Mouse (Mus musculus) CH12.LX (cell line): ENCODE measurements around the gene Gm20388. TPM values are rescaled to one million over a fixed set of nuclear protein-coding genes. Genes with fewer than 3 reads are reported as not detected.

ENCODE experiments used
- DNase-seq: peaks from one replicate; pipeline ENCODE4 v3.0.0-alpha.2; 2013; ENCODE audit errors: extremely low read depth
- H3K27ac ChIP-seq: 2 replicates; pipeline ENCODE4 v1.5.1; 2012; ENCODE audit warnings: low read depth, mild to moderate bottlenecking, control low read depth, moderate library complexity; ENCODE audit not compliant: insufficient read depth
- H3K27me3 ChIP-seq: replicated peaks from 2 replicates; pipeline ENCODE3; 2012; ENCODE audit warnings: inconsistent platforms
- H3K36me3 ChIP-seq, 2 experiments: replicated peaks in 1 of 2; 2 replicates each; pipeline versions ENCODE3 to v1.6.1; 2012; ENCODE audit warnings: inconsistent platforms in 1 of 2, low read length in 1 of 2, mild to moderate bottlenecking in 1 of 2, mixed read lengths in 1 of 2, moderate library complexity in 1 of 2; ENCODE audit not compliant: control insufficient read depth in 1 of 2, insufficient read depth in 1 of 2
- H3K4me1 ChIP-seq, 2 experiments: 2 replicates each; pipeline ENCODE4 v1.6.1; 2012; ENCODE audit warnings: inconsistent platforms in 1 of 2, moderate library complexity in 1 of 2; ENCODE audit not compliant: insufficient read depth in 2 of 2, control insufficient read depth in 1 of 2
- H3K4me2 ChIP-seq: 2 replicates; pipeline ENCODE4 v1.6.1; 2012; ENCODE audit warnings: low read depth, mild to moderate bottlenecking, control low read depth; ENCODE audit not compliant: poor library complexity, insufficient read depth, severe bottlenecking
- H3K4me3 ChIP-seq, 3 experiments: fragments of 150-350 bp in 1 of 3; sonication (generic) in 1 of 3; replicated peaks in 1 of 3; 2 replicates each; pipeline versions ENCODE3 to v1.5.1; 2011 to 2012; ENCODE audit warnings: low read depth in 2 of 3, low read length in 2 of 3, mild to moderate bottlenecking in 2 of 3, moderate library complexity in 2 of 3, control low read depth in 1 of 3, improper control_type of control experiment in 1 of 3, inconsistent platforms in 1 of 3, mixed read lengths in 1 of 3; ENCODE audit not compliant: poor library complexity in 1 of 3
- H3K79me2 ChIP-seq: replicated peaks from 2 replicates; pipeline ENCODE4 v1.6.1; 2012; ENCODE audit warnings: mild to moderate bottlenecking, moderate library complexity; ENCODE audit not compliant: control insufficient read depth, poor library complexity, insufficient read depth, severe bottlenecking; ENCODE audit errors: extremely low read depth
- H3K9ac ChIP-seq: 2 replicates; pipeline ENCODE4 v1.6.1; 2012; ENCODE audit warnings: low read depth, mild to moderate bottlenecking, control low read depth, moderate library complexity; ENCODE audit not compliant: insufficient read depth
- H3K9me3 ChIP-seq: replicated peaks from 2 replicates; pipeline ENCODE3; 2012; ENCODE audit warnings: low read length, inconsistent platforms, mixed read lengths
- BHLHE40 ChIP-seq: IDR thresholded peaks from 2 replicates; pipeline ENCODE4 v1.6.1; 2011; ENCODE audit warnings: mild to moderate bottlenecking, low read depth, low read length, improper control_type of control experiment
- CHD2 ChIP-seq: IDR thresholded peaks from 2 replicates; pipeline ENCODE4 v1.6.1; 2011; ENCODE audit warnings: low read length, improper control_type of control experiment
- CTCF ChIP-seq, 2 experiments: IDR thresholded peaks in 1 of 2; conservative IDR thresholded peaks in 1 of 2; 2 replicates each; pipeline ENCODE4 v1.5.1; 2011 to 2012; ENCODE audit warnings: low read depth in 2 of 2, low read length in 2 of 2, improper control_type of control experiment in 1 of 2, inconsistent platforms in 1 of 2, mild to moderate bottlenecking in 1 of 2, moderate library complexity in 1 of 2
- E2F4 ChIP-seq: IDR thresholded peaks from 2 replicates; pipeline ENCODE4 v1.6.1; 2011; ENCODE audit warnings: low read depth, low read length, improper control_type of control experiment; ENCODE audit not compliant: insufficient replicate concordance
- EP300 ChIP-seq: IDR thresholded peaks from 2 replicates; pipeline ENCODE4 v1.6.1; 2011; ENCODE audit warnings: low read length, improper control_type of control experiment
- GABPA ChIP-seq: IDR thresholded peaks from 2 replicates; pipeline ENCODE4 v1.6.1; 2012; ENCODE audit warnings: low read depth, low read length, improper control_type of control experiment, inconsistent platforms; ENCODE audit not compliant: insufficient replicate concordance
- HCFC1 ChIP-seq: IDR thresholded peaks from 2 replicates; pipeline ENCODE4 v1.6.1; 2012; ENCODE audit warnings: low read depth, mild to moderate bottlenecking, inconsistent platforms, low read length, improper control_type of control experiment
- IRF4 ChIP-seq: IDR thresholded peaks from 2 replicates; pipeline ENCODE4 v1.6.1; 2014; ENCODE audit warnings: low read depth, mild to moderate bottlenecking, inconsistent platforms, low read length, improper control_type of control experiment
- JUN ChIP-seq: IDR thresholded peaks from 2 replicates; pipeline ENCODE4 v1.6.1; 2011; ENCODE audit warnings: low read depth, mild to moderate bottlenecking, low read length, improper control_type of control experiment, moderate library complexity; ENCODE audit not compliant: insufficient read depth
- MAFK ChIP-seq: IDR thresholded peaks from 2 replicates; pipeline ENCODE4 v1.6.1; 2011; ENCODE audit warnings: low read length, improper control_type of control experiment; ENCODE audit not compliant: insufficient replicate concordance
- MXI1 ChIP-seq: IDR thresholded peaks from 2 replicates; pipeline ENCODE4 v1.6.1; 2011; ENCODE audit warnings: mild to moderate bottlenecking, low read depth, low read length, improper control_type of control experiment
- MYC ChIP-seq: IDR thresholded peaks from 2 replicates; pipeline ENCODE4 v1.6.1; 2011; ENCODE audit warnings: low read depth, mild to moderate bottlenecking, improper control_type of control experiment, low read length
- NELFE ChIP-seq: IDR thresholded peaks from 2 replicates; pipeline ENCODE4 v1.6.1; 2011; ENCODE audit warnings: low read depth, low read length, improper control_type of control experiment
- PAX5 ChIP-seq: IDR thresholded peaks from 2 replicates; pipeline ENCODE4 v1.6.1; 2012; ENCODE audit warnings: low read length, inconsistent platforms, mixed read lengths
- RAD21 ChIP-seq: IDR thresholded peaks from 2 replicates; pipeline ENCODE4 v1.6.1; 2011; ENCODE audit warnings: low read depth, mild to moderate bottlenecking, low read length, improper control_type of control experiment, moderate library complexity
- RCOR1 ChIP-seq: conservative IDR thresholded peaks from 2 replicates; pipeline ENCODE4 v1.6.1; 2012; ENCODE audit warnings: low read depth, mild to moderate bottlenecking, inconsistent platforms, low read length, improper control_type of control experiment
- SMC3 ChIP-seq: IDR thresholded peaks from 2 replicates; pipeline ENCODE4 v1.6.1; 2011; ENCODE audit warnings: low read depth, low read length, improper control_type of control experiment
- TBP ChIP-seq: conservative IDR thresholded peaks from 2 replicates; pipeline ENCODE4 v1.6.1; 2011; ENCODE audit warnings: low read depth, low read length, improper control_type of control experiment
- ZKSCAN1 ChIP-seq: IDR thresholded peaks from 2 replicates; pipeline ENCODE4 v1.6.1; 2012; ENCODE audit warnings: low read depth, inconsistent platforms, low read length, improper control_type of control experiment, borderline replicate concordance
- ZMIZ1 ChIP-seq: IDR thresholded peaks from 2 replicates; pipeline ENCODE4 v1.6.1; 2012; ENCODE audit warnings: low read depth, mild to moderate bottlenecking, inconsistent platforms, low read length, improper control_type of control experiment
- ZNF384 ChIP-seq: IDR thresholded peaks from 2 replicates; pipeline ENCODE4 v1.6.1; 2012; ENCODE audit warnings: low read depth, low read length, improper control_type of control experiment, inconsistent platforms
- dilution Hi-C: fragments of 300-500 bp; cut with MboI; formaldehyde crosslinking; loops from 2 replicates; pipeline ENCODE4 v1.14.3; 2020; ENCODE audit warnings: low sequenced_read_pairs; ENCODE audit not compliant: extremely low pct_unique_long_range_greater_than_20kb, extremely low pct_ligation_motif_present
- in situ Hi-C: fragments of 300-500 bp; cut with MboI; formaldehyde crosslinking; loops from 3 replicates; pipeline ENCODE4 v1.14.3; 2019; ENCODE audit warnings: low sequenced_read_pairs, low pct_ligation_motif_present, low pct_unique_long_range_greater_than_20kb, mixed read lengths
- polyA plus RNA-seq: library from polyadenylated mRNA; unstranded; fragments of >175 nt; gene quantifications from 2 replicates; pipeline ENCODE4 v1.2.1, GENCODE M21; 2012; ENCODE audit warnings: low read depth; ENCODE audit not compliant: insufficient read length
- total RNA-seq, 2 experiments: library from RNA; depleted of rRNA; stranded (reverse); fragments of 300-350 nt in 1 of 2; fragments of >200 nt in 1 of 2; gene quantifications; 2 replicates each; pipeline ENCODE4 v1.2.3; 2012 to 2014

The Gm20388 gene
- total and polyA plus RNA-seq, 3 experiments: 14.8 to 26.3 (median 22.2) TPM

- TF ChIP-seq RAD21 (no peak), PAX5 (no peak)
- H3K4me2 ChIP-seq: no peak overlapping the region
- no peak for DNase-seq
- in situ Hi-C loops (no loop called here), dilution Hi-C loops (no loop called here)
- H3K36me3 ChIP-seq: no peaks in the 10 kb centered on the region
- H3K9ac ChIP-seq: no peak overlapping the region
- H3K27ac ChIP-seq: no peak overlapping the region
- H3K27me3 ChIP-seq: peaks cover 95% of the 10 kb centered on the region
- H3K4me1 ChIP-seq: no peaks in the 10 kb centered on the region
- H3K4me3 ChIP-seq: no peak overlapping the region
- no peaks in the 10 kb centered on the region for H3K9me3 ChIP-seq
- H3K79me2 ChIP-seq: no peaks in the 10 kb centered on the region
Observed at GRCm38 (mm10) chr8:121074108-121074847, 1163.6 kb downstream of the Gm20388 start.

- no peak for DNase-seq
- H3K4me2 ChIP-seq: no peak overlapping the region
- no peaks in the 10 kb centered on the region for H3K79me2 ChIP-seq
- no peak overlapping the region for H3K27ac ChIP-seq
- no peaks in the 10 kb centered on the region for H3K9me3 ChIP-seq
- H3K27me3 ChIP-seq: peaks cover 95% of the 10 kb centered on the region
- no peak overlapping the region for H3K9ac ChIP-seq
- no peaks in the 10 kb centered on the region for H3K36me3 ChIP-seq
- no peaks in the 10 kb centered on the region for H3K4me1 ChIP-seq
- no peak overlapping the region for H3K4me3 ChIP-seq
- dilution Hi-C loops (no loop called here), in situ Hi-C loops (no loop called here)
- TF ChIP-seq CHD2: no peak
- TF ChIP-seq ZNF384: no peak
- no peak for TF ChIP-seq GABPA
- no peak for TF ChIP-seq HCFC1
- no peak for TF ChIP-seq ZKSCAN1
- TF ChIP-seq EP300: no peak
- no peak for TF ChIP-seq TBP
- TF ChIP-seq E2F4: no peak
- TF ChIP-seq JUN: no peak
- no peak for TF ChIP-seq IRF4
- no peak for TF ChIP-seq SMC3
- TF ChIP-seq MAFK: no peak
- no peak for TF ChIP-seq MXI1
- no peak for TF ChIP-seq MYC
- TF ChIP-seq NELFE: no peak
- no peak for TF ChIP-seq ZMIZ1
- TF ChIP-seq BHLHE40: no peak
- no peak for TF ChIP-seq CTCF (conservative IDR thresholded peaks at IDR 0.05 in 1 of 2, IDR thresholded peaks at IDR 0.05 in 1 of 2; ENCODE audit: low read depth in 2 of 2, low read length in 2 of 2)
- TF ChIP-seq RCOR1: no peak
Observed at GRCm38 (mm10) chr8:121074848-121075145, 1164.2 kb downstream of the Gm20388 start.
